Mouse (Mus musculus) hematopoietic stem cell, adult 5-6 weeks (primary cell): ENCODE data around the gene 1600014C23Rik. TPM values are rescaled to one million over a fixed set of nuclear protein-coding genes. Genes with fewer than 3 reads are reported as not detected.

Source experiments
- ATAC-seq, 2 experiments: fragments of 125-278 bp in 1 of 2; replicated peaks in 1 of 2; 2 replicates each; pipeline ENCODE4 v1.8.0; 2016 to 2017; ENCODE audit warnings: inconsistent platforms in 2 of 2, mild to moderate bottlenecking in 2 of 2, moderate number of reproducible peaks in 2 of 2, low read depth in 1 of 2, moderate TSS enrichment in 1 of 2; ENCODE audit not compliant: low FRiP score in 2 of 2, poor library complexity in 2 of 2, severe bottlenecking in 2 of 2, insufficient read depth in 1 of 2, low TSS enrichment in 1 of 2
- total RNA-seq: library from RNA; stranded (forward); fragments of 172-1452, 232-1000 nt; gene quantifications from 2 replicates; pipeline ENCODE4 v1.2.3, GENCODE M21; 2017

The 1600014C23Rik gene
- total RNA-seq = not detected in 2 replicates

DNA sequence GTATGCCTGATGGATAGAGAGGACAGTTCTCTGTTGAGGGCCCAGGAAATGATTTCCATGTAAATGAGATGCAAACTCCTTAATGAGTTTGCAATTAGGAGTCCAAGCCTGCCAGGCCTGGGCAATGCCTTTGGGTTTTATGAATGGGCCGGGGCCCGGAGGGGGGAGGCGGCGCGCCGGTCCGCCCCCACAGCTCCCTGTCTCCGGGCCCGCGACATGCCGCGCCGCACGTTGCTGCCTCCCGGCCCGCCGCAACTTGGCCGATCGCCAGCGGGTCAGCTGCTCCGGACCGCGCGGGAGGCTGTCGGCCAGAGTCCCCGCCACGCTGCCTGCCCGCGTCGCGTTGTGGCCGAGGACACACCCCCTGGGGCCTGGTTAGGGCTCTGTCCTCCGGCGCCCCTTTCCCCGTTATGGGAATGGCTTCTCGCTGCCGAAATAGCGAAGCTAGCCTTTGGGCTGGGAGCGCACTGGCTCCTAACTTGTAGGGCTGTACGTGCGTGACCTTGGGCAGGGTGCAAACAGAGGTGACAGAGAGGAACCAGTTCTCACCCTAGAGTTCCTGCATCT is at the start of gene 1600014C23Rik:
Gene 1600014C23Rik (minus strand): TSS at position 110 of the 567 bp plus-strand sequence.
- no peak for ATAC-seq

DNA sequence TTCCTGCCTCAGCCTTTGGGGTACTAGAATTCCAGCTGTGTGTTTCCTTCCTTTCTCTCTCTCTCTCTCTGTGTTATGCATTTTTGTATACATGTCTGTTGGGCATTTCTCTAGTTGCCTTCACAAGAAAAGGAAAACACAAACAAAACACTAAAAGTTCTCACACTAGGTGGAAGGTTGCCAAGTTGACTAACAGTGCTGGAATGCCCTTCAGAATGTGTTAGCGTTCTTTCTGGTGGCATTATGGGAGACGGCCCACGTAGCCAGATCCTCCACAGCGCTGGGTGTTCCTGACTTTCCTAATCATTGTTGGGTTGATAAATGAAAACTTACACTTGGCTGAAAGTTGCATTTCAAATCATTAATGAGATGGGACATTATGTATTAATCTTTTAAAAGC is 44.8 kb upstream of the 1600014C23Rik start:
- ATAC-seq = no peak

DNA sequence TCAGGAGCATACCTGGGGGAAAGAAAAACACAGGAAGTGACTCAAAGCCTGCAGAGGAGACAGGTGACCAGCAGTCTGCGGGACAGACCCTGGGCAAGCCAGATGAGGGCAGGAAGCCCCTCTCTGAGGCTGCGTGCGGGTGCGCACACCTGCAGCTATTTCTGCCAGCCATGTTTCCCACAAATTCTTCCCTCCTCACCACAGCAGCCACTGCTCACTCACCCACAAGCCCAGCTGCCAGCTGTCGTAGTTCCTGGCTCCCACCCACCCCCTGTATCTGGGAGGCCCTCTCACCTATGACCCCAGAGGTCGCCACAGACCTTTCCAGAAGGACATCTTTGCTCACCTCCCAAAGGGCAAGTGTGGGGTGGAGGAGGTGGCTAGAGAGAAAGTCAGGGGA is 43.8 kb upstream of the 1600014C23Rik start:
- ATAC-seq = no peak; a peak in 1 of 4 replicates

DNA sequence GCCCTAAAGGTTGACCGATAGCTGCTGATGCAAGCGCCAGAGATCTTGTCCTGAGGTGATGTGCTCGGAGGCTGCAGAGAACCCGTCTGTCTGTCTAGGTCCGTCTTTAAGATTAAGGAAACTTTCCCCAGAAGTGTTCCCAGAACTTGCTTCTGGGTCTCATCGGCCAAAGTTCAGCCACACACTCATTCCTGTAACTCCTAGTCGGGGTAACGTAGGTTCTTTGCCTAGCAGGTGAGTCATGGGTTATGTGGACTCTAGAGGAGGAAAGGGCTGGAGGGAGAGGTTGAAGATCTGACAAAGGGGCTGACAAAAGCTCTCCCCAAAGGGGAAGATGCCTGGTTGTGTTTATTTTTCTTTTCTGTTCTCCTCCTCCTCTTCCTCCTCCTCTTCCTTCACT is 42.5 kb upstream of the 1600014C23Rik start:
- no peak for ATAC-seq

DNA sequence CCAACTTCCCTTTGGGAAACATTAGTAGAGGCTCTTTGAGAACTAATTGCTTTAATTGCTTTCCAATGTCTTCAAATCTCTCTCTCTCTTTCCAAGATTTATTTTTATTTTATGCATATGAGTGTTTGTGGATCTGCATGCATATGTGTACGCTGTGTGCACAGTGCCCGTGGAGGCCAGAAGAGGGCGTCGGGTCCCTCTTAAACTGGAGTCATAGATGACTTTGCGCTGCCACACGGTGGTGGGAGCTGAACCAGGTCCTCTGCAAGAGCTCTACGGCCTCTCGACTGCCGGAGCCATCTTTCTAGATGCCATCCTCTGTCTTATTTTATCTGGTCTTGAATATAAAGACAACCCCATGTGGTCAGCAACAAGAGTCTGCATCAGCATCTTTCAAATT is 41.8 kb upstream of the 1600014C23Rik start:
- ATAC-seq = no peak

DNA sequence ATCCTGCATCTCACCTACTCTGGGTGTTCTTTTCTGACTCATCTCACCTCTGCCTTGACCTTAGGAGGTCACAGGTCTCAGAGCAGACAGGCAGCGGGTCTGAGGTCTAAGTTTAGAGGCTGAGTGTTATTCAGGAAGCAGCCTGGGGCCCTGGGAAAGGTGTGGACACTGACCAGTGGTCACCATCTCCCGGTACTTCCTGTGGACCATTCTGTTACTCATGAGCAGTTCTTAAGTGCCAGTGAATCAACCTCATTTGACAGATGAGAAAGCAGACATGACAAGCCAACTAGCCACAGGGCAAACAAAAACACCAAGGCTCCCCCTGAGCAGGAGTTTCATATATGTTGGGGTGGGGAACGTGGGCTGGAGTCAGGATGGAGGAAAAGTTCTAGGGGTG is 38.9 kb upstream of the 1600014C23Rik start:
- ATAC-seq = no peak

DNA sequence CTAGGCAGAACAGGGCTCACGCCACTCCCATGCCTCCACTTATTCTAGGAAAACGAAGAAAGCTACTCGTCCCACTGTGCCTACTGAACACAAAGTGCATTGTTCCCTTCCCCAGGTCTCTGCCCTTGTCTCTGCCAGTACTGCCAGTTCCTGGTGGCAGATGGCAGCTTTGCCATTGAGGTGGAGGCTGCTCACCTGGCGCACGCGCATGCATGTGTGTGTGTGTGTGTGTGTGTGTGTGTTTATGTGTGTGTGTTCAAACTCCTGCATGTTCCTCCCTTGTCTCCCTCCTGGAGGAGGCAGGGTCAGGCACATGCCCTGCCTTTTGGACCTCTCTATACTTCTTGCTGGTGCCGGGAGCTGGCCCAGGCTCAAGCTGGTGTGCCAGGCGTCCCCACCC is 38.5 kb upstream of the 1600014C23Rik start:
- ATAC-seq = no peak

DNA sequence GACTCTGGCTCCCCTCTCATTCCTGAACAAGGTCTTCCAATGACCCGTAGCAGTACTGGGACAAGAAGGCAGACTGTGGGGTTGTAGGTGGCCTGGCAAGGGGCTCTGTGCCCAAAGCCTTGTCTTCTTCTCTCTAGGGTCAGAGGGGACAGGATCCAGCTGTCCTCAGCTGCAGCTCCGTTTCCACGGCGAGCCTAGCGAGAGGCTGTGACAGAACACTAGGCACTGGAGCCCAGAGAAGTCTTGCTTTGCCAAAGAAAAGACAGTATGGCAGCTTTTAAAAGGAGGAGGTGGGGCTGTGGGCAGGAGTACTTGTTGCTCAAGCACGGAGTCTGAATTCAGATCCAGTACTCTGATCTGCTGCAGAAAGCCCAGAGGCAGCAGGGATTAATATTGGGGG is 36.8 kb upstream of the 1600014C23Rik start:
- ATAC-seq = no peak

DNA sequence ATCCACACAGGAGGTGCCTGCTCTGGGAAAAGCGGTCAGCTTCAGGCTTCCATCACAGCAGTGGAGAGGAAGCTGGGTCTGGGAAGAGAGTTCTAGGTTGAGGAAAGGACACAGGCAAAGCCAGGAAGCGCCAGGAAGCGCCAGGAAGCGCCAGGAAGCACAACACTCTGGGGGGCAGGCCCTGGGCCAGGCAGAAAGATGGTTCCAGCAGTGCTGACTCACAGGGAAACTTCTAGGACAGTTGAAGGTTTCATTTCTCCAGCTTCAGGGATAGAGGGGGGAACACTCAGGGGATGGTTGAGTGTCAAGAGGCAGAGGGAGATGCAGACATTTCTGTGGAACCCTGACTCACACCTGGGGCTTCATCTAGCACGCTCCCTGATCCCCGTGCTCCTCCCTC is 36.2 kb upstream of the 1600014C23Rik start:
- ATAC-seq = no peak

DNA sequence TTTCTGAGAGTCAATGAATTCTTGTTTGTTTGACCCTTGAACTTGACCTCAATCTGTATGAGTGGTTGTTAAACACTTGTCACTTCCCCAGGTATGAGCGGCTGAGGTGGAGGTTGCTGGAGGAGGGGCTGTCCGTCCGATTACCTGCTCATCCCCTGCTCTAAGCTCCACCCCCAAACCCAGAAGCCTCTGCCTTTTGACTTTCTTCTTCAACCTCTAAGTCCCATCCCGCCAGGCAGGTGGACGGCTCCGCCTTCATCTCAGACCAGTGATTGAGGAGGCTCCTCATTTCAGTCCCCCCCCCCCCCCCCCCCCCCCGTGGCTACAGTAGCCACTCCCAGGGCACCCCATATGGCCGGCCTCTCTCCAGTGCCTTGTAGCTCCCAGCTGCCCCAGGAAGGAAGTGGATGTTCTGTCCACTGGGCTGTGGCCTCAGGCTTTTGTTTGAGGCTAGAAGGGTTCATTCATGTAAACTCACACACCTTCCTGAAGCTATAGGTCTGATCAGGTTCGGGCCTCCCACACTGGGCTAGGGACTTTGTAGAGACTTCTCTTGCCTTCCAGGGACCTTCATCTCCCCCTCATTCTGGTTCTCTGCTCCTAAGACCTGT is 34.0 kb upstream of the 1600014C23Rik start:
- ATAC-seq = no peak

DNA sequence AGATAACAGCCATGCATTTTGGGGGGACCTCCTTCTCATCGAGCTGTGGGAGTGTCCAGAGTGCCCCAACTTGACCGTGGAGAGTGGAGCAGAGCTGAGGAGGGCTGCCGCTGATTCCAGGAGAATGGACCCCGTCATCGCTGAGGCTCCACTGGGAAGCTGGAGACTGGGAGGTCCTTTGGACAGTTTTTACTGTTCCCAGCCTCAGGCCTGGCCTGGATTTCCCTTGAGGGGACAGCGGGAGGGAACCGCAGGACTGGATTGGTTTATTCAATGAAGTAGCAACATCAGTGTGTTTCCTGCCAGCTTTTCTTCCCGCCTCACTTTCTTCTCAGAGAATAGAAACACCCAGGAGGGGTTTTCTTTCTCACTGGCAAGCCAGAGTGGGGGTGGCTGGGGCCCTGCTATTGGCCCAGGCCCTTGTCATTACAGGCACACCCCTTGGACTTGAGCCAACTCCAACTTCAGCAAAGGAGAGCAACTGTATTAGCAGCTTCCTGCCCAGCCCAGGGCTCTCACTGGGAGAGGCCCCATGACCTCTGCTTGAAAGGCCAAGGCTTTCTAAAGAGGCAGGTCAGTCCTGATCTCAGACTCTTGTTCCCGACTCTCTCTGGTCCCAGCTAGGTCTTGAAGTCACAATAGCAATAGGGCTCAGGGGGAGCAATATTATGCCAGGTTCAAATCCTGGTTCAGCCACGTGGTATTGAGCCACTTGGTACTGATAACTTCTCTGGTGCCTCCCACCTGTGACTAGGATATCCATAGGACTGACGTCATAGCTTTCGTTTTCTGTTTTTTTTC is 33.3 kb upstream of the 1600014C23Rik start:
- peak; percentile 78 to 85 for ATAC-seq

DNA sequence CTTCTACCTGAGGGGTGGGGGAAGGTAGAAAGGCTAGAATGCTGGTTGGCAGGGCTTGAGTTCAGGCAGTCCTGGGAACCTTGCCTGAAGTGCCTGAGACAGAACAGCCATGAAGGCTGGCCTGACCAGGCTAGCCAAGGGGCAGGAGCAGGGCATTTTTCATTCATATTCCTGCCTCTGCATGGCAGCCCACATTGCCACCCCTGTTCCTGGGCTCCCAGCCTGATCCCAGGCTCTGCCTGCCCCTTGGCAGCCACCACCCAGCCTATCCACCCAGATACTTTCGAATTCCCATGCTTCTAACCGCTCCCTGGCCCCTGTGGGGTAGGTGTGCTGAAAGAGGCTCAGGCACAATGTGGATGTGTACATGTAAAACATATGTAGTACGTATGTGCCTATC is 32.3 kb upstream of the 1600014C23Rik start:
- no peak for ATAC-seq

DNA sequence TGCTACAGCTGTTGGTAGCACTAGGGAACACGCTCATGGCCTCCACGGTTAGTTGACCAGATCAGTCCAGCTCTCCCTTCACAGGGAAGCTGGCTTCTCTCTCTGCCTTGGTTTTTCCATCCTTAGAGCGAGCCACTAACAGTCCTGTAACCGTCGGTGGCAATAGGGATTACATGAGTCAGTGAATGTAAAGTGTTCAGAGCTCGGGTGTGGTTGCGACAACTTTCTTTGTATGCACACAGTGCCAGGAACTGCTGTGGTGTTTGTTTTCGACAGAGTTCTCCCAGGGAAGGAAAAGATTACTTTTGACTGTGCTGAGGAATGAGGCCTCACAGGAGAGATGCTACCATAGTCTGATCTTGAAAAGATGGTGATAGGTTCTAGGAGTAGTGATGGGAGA is 29.5 kb upstream of the 1600014C23Rik start:
- no peak for ATAC-seq

DNA sequence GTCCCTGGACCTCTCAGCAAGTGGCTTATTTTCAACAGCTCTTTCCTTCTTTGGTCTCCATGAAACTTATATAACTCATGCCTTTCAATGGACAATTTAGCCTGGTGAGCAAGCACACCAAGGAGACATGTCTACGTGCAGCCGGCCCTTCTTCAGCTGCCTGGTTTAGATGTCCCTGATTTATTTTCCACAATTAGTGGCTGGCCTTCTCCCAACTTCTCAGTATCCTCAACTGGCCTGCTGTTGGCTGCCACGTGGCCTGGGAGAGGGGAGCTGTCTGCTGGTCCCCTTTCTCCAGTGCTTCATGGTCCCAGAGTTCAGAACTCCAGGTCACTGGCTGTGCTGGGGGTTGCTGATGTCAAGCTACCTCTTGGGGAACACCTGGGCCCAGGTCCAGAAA is 28.3 kb upstream of the 1600014C23Rik start:
- ATAC-seq = no peak

DNA sequence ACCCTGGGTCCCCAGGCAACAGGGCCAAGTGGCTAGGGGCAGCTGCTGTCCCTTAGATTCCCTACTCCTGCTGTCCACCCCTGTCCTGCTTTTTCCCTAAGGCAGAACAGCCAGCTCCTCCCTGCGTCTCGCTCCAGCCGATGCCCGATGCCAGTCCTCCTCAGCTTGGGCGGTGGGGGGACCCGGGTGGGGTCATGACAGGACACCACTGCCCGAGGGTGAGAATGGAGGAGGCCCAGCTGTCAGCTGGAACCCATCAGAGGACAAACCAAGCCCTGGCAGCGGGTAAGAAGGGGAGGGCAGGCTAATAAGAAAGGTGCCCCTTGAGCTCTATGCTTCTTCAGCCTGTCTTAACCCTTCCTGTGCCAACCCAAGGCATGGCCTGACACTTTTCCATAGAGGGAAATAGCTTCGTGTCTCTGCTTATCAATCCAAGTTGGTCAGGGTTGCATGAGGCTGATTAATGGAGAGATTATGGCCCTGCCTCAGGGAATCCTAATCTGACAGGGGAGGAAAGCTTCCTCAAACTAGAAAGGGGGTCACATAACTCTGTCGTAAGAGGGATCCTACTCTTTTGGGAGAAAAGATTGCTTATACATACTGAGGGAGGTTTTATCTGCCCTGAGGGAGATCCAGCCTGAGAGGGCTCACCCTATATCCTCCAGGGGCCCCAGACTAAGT is 27.5 kb upstream of the 1600014C23Rik start:
- no peak for ATAC-seq

DNA sequence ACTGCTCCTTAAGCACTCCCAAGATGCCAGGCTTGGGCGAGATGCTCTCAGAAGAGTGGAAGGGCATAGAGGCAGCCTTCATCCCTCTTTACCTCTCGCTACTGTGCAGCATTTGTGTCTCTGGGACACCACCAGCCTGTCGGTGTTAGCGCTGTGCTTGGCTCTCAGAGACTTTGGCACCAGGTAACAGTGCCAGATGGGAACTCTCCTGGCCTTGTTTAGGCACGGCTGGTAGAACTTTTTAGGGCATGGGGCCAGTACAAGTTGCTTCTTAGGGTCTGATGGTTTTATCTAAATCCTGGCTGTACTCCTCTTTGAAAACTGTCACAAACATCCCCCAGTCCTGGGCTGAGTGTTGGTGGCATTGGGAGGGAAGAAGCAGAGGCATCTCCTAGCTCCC is 26.1 kb upstream of the 1600014C23Rik start:
- no peak for ATAC-seq

DNA sequence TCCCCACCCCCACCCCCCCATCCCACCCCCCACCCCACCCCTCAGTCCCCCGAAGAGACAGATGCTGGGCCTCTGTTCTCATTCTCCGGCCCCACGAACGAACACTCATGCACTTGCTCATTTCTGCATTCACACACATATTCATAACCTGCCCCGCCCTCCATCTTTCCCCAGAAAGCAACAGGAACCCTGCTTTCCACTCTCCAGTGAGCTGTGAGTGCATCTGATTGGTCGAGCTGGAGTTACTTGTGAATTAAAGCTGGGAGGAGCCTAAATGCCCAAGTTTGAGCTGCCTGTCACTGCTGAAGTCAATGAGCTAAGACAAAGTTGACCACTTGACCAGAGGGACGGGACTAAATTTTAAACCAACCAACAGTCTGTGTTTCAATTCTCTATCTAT is 25.2 kb upstream of the 1600014C23Rik start:
- no peak for ATAC-seq

DNA sequence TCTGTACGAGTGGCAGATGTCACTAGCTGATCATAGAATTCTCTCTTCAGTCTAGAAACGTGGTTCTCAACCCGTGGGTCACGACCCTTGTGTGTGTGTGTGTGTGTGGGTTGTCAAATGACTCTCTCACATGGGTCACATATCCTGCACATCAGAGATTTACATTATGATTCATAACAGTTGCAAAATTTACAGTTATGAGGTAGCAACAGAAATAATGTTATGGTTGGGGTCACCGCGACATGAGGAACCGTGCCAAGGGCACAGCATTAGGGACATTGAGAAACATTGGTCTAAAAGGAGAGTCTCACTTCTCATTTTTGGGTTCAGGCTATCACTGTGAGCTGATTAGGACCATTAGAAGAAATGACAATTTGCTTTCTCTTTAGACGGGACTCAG is 24.3 kb upstream of the 1600014C23Rik start:
- ATAC-seq = peak in 1 of 2 experiments; percentile 33; a peak in 1 of 4 replicates
